In the genomic region with DNA sequence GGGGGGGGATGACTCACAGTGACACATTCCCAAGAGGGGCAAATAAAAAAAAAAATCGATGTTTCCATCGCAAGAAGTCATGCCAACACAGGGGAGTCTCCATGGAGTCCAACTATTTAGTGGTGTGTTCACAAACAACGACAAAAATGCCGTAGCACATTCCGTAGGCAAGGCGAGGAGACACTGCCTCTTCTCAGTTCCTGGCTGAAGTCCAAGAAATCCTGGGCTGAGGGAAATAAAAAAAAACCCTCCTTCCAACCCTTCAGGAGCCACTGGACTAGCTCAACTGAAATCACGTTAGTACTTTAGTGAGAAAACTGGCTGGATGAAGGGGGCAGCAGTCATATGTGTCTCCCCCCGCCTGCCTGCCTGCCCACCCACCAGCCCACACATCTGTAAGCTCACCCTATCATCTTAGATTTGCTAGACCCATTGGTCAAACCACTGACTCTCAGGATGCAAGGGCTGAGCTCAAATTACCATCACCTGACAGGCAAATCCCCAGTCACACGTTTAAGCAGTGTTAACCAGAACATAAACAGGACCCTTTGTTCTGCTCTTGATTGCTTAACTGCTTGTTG, we compare ENCODE assay signal across 7 mouse cellular contexts. TPM values are rescaled to one million over a fixed set of nuclear protein-coding genes. Genes with fewer than 3 reads are reported as not detected.
DNase-seq lines count a peak whose midpoint lies in the region; ATAC-seq and TF ChIP-seq lines count a peak whose summit lies in the region.

No protein-coding gene starts in this region.

- no peaks in the 10 kb centered on the region for H3K27me3 ChIP-seq in heart, embryonic 16.5 days (ENCODE audit: control insufficient read depth, insufficient read depth, low read length)

- WGBS in heart, embryonic 16.5 days, result 9% methylated on average over 9 of the region's 9 CpGs

- no peaks in the 10 kb centered on the region for H3K9me3 ChIP-seq in heart, embryonic 16.5 days (replicated peaks; ENCODE audit: control insufficient read depth, low read length)

- TF ChIP-seq CTCF in brain, embryonic 14.5 days (IDR thresholded peaks at IDR 0.05; ENCODE audit: borderline replicate concordance, extremely low read depth, insufficient read depth, insufficient read length), result no peak

- ATAC-seq in heart, embryonic 16.5 days (replicated peaks; ENCODE audit: extremely low read depth, insufficient read depth, low FRiP score), result peak; percentile 74
- ATAC-seq in granulocyte monocyte progenitor cell, adult 5-6 weeks (replicated peaks; ENCODE audit: poor library complexity, severe bottlenecking), result no peak

- H3K4me3 ChIP-seq in heart, embryonic 16.5 days (ENCODE audit: low read length), result peak overlapping the region; percentile 22; the same call in 1 of the 2 replicates

- H3K36me3 ChIP-seq in heart, embryonic 16.5 days (ENCODE audit: control insufficient read depth, insufficient read depth), result peaks cover under 1% of the 10 kb centered on the region; the same call in 1 of the 2 replicates

- DNase-seq in MN1 (ENCODE audit: low spot score), result peak; percentile 49
- DNase-seq in brain, embryonic 14.5 days (ENCODE audit: low read depth), result peak; percentile 67
- DNase-seq in kidney, postnatal 25 days, result peak; percentile 55 to 69
- peak; percentile 24 for DNase-seq in neural tube, embryonic 10.5 days (ENCODE audit: extremely low spot score, low spot score)
- DNase-seq in right cerebral cortex, adult 2 months (ENCODE audit: low spot score in 2 of 2), result no peak

- peak overlapping the region; percentile 93 for H3K27ac ChIP-seq in heart, embryonic 16.5 days (ENCODE audit: low read length)

- H3K4me1 ChIP-seq in heart, embryonic 16.5 days (ENCODE audit: control insufficient read depth, insufficient read depth, low read length), result peaks cover 40% of the 10 kb centered on the region

- H3K4me2 ChIP-seq in heart, embryonic 16.5 days (ENCODE audit: low read depth, low read length), result peak overlapping the region; percentile 59

- peak overlapping the region; percentile 58 for H3K9ac ChIP-seq in heart, embryonic 16.5 days (ENCODE audit: low read length)

- TF ChIP-seq POLR2A in brain, embryonic 14.5 days (IDR thresholded peaks at IDR 0.05; ENCODE audit: borderline replicate concordance, extremely low read depth, insufficient read depth, insufficient read length, poor library complexity, severe bottlenecking), result no peak

RNA-seq across cellular contexts. Expression of a gene that starts 11.8 kb away (rescaled TPM):
- 7.2 and 8.5 TPM in 2 replicates for polyA plus RNA-seq in brain, embryonic 14.5 days (2012; rRNA removed)
- polyA plus RNA-seq in heart, embryonic 16.5 days (2015; fragmentation: Nextera tagmentation; extraction: Ambion mirVana), result 18.0 and 19.6 TPM in 2 replicates
- not detected in 2 replicates for total RNA-seq in granulocyte monocyte progenitor cell, adult 5-6 weeks (2014; fragmentation: Nextera tagmentation)
- 0.73 TPM in 1 of 2 replicates, not detected in the other for total RNA-seq in granulocyte monocyte progenitor cell, adult 5-6 weeks (2017)

Comparison
In these comparisons a context has a peak if more than half of its experiments do, and no peak if none do; other contexts are left out.
1. DNase-seq: peak in MN1 (single experiment), brain, embryonic 14.5 days (single experiment), kidney, postnatal 25 days (2 of 2) and neural tube, embryonic 10.5 days (single experiment); none in right cerebral cortex, adult 2 months (0 of 2).